Mouse (Mus musculus) thymus, adult 2 months (tissue): ENCODE results near the gene Vars.

Experiments used
- CTCF ChIP-seq: fragments of 200-500 bp; IDR thresholded peaks from 2 replicates; pipeline ENCODE4 v1.5.1; 2012; ENCODE audit warnings: mild to moderate bottlenecking, control low read depth, low read length, moderate library complexity, borderline replicate concordance; ENCODE audit not compliant: control insufficient read depth, poor library complexity, insufficient read depth; ENCODE audit errors: extremely low read depth
- POLR2A ChIP-seq: fragments of 200-500 bp; IDR thresholded peaks from 2 replicates; pipeline ENCODE4 v1.6.1; 2012; ENCODE audit warnings: mild to moderate bottlenecking, low read length, control low read depth, moderate library complexity; ENCODE audit not compliant: control insufficient read depth, poor library complexity, insufficient read depth; ENCODE audit errors: extremely low read depth

DNA sequence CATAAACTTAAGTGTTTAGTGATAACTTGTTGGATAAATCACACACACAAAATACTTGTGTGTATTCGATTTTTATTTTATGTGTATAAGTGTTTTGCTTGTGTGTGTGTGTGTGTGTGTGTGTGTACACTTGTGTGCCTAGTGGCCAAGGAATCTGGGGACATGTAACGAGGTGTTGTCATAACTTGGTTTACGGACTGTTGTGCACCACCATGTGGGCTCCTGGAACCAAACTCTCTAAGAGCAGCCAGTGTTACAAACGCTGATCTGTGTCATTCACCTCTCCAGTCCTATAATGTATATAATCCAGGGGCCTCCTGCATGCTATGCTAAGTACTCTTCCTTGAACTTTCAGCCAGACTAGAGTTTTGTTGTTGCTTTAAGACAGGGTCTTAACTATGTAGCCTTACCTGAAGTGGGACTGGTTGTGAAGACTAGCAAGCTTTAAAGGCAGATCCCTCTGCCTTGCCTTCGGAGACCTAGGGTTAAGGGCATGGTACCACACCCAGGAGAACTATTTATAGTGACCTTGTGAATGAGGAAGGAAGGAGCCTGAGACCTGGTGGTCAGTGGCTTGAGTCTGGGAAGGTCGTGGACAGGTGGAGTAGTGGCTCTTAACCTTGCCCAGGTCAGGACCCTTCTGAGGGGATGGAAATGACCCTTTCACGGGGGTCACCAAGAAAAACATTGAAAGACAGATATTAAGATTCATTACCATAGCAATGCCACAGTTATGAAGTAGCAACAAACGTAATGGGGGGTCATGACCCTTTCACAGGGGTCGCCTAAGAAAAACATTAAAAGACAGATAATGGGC, 2.4 kb downstream of the Vars start:
- TF ChIP-seq POLR2A: no peak
- TF ChIP-seq CTCF: no peak
